Mouse (Mus musculus): ENCODE results near the gene Fank1.

The Fank1 gene

DNA sequence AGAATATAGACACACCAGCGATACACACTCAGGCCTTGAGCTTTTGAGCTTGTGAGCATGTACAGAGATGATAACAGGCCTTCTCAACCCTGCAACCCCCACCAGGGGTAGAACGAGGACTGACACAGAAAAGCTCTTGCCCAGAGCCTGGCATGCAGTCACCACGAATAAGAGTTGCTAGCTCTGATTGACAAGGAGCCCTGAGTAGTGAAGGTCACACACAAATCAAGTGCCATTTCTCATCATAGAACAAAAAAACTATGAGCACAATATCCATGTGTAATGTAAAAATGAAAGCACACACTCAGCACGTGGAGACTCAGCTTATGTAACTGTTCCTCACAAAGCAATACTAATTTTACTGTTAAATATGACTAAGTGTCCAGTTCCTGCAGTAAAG is 115.1 kb downstream of the Fank1 start:
- DNase-seq (ENCODE audit: low spot score) = no peak

DNA sequence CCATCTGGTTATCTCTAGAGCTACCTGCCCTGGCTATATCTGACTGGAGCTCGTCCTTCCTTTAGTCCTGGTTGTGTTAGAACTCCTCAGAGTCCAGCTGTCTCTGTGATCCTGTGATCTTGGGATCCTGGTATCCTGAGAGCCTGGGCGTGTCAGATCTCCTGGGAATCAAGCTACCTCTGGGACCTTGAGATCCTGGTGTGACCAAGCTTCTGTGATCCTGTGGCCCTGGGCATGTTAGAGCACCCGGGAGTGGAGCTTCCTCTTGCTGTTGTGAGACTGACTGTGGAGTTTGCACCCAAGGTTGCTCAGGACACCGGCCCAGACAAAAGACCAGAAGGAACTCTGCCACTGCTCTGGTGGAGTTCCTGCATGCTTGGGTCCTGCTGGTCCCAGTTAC is 122.7 kb downstream of the Fank1 start:
- no peak for DNase-seq (ENCODE audit: low spot score)

DNA sequence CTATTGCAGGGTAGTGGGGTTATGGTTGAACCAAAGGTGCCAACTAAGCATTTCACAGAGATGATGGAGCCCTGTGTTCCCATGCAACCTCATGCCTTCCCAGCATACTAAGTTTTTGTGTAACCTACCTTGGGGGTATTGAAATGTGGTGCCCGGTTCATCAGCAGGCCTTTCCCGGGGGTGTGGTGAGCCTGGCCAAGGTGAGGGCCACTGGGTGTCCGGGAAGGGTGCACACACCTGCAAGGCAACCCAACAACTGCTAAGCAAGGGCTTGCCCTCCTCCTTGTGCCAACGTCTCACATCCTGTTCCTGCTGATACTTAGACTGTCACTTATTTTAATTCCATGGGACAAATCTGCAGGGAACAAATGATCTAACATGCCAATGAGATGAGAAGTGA is 132.3 kb downstream of the Fank1 start:
- no peak for DNase-seq (ENCODE audit: low spot score)

DNA sequence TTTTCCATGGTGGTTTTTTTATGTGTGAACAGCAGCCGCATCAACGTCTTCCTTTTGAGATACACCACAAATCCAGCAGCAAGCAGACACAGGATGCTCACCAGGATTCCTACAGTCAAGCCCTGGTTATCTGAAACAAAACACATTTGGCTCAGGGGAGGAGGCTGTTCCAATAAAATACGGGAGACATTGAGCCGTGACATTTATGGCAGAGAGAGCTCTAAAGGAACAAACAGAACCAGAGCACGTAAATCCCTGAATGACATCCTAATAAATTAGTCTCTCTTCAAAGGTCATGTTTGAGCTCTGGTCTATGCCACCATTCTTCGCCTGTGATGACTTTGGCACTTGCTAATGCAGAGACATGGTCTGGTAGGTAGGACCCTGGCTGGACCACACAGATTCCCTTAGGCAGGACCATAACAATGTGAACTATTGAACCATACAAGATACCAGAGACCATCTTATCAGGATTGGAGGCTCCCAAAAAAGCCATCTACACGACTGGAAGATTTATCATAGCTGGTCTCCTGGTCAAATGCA is 133.2 kb downstream of the Fank1 start:
- no peak for DNase-seq (ENCODE audit: low spot score)

DNA sequence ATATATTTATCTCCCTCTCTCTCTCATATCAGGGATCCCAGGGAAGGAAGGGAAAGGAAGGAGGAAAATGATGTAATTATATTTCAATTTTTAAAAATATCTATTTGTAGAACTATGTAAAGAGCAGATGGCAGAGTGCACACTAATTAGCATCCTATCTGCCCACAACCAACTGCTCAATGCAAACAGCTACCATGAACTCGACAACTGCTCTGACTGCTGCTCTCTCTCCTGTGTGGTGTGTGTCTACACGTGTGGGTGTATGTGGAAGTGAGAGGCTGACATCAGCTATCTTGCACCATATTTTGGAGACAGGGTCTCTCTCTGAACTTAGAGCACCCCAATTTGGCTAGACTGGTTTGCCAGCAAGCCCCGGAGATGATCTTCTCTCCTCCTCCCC is 135.2 kb downstream of the Fank1 start:
- DNase-seq (ENCODE audit: low spot score) = no peak

DNA sequence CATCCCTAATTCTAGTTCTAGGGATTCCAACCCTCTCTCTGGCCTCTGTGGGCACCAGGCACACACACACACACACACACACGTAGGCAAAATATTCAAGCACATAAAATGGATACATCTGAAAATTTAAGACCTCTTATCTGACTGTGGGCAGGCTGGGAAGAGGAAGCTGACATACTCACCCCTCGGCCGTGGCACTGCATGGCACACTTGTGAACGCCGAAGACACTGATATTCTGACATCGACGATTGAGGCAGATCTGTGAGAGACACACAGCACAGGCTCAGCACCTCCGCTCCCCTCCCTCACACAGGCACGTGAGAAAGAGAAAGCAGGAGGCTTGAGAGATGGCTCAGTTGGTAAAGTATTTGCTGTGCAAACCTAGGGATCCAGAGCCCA is 139.6 kb downstream of the Fank1 start:
- no peak for DNase-seq (ENCODE audit: low spot score)

DNA sequence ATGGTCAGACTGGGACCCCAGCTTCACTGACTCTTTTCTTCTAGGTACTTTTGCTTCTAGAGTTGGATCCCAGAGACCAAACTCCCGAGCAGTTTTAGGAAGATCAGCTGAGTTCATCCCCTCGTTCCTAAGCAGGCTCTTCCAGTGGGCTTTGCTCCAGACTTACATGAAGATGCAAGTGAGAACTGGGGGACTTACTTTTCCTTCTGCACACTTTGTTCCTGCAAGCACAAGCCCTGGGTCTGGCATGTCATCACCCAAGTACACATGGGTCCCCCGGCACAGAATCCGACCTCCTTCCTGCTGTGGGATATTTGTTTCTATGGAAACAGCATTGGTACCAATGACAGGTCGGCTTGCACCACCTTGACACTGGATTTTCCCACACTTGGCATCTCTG is 142.6 kb downstream of the Fank1 start:
- no peak for DNase-seq (ENCODE audit: low spot score)

DNA sequence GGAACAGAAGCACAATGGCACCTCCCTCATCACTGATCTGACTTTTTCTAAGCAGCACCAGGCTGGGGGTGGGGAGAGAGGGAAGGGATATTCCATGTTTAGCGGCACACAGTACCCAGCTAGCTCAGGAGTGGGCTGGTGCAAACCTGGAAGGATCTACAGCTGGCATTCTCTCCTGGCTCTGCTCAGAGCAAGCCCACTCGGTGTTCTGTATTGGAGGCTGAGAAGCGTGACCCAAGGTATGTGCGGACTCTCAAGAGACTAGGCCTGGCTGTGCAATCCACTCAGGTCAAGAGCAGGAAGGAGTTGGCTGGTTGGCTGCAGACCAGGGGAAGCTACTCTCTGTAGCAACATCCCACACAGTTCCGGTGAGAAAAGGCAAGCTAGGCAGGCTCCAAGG is 143.3 kb downstream of the Fank1 start:
- DNase-seq (ENCODE audit: low spot score) = no peak

DNA sequence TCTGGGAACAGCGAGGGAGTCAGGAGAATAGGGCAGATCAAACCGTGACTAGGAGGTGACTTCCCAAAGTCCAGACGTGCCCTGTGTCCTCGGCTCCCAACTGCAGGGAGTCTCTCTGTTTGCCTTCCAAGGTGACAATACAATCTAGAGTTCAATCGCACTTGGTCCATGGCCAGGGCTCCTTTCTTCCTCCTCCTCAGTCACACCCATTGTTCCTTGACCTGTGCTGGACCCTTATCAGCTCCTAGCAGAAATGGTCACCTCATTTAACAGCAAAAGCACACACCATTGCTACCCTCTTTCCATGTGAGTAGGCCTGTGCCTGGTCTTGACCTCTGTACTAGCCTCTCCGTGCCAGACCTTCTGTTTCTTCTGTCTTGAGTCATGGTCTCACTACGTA is 144.1 kb downstream of the Fank1 start:
- no peak for DNase-seq (ENCODE audit: low spot score)

DNA sequence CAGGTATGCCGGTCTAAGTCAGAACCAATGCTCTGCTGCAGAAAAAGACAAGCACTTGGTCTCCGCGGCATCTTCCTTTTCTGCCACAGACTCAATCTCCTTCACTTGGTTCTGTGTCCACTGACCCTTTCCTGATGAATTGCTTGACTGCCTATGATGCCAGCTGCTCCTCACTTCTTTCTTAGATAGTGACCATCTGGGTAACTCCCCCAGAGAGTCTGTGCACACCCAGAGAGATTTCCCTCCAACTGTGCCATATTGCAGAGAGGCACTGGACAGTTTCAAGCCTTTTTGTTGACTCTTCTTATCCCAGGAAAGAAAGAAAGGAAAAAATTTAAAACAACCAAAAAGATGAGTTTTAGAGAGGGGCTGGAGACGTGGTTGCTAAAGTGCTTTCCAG is 144.6 kb downstream of the Fank1 start:
- DNase-seq (ENCODE audit: low spot score) = no peak

DNA sequence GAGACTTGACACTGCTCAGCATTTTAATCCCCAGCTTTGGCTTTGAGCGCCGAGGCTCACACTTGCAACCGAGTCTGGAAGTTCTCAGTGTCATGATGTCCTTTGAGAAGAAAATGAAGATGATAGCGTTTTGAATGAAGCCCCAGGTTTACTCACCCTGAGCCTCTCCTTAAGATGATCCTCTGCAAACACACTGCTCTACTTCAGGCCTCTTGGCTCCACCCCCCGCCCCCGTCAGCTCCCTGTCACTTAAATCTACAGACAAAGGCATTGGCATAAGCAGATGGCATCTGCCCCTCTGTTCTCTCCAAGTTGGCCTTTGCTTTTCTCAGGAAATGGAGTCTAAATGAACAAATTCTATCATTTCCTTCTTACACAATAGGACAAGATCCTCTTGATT is 147.3 kb downstream of the Fank1 start:
- no peak for DNase-seq (ENCODE audit: low spot score)

DNA sequence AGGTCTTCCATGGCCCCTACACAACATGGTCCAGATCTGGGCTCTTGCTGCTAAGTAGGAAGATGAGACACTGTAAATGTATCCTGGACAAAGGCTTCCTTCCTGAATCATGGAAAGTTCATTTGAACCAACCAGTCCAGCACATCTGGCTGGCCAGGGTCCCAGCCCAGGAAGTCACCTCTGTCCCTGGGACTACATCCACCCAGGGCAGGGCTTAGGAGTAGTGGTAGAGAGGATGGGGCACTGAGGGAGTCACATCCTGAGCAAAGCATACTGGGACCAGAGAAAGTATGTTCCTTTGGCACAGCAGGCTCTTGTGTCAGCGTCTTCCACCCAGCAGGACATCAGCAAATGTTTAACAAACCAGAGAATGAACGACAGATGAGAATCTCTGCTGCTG is 149.1 kb downstream of the Fank1 start:
- no peak for DNase-seq (ENCODE audit: low spot score)

DNA sequence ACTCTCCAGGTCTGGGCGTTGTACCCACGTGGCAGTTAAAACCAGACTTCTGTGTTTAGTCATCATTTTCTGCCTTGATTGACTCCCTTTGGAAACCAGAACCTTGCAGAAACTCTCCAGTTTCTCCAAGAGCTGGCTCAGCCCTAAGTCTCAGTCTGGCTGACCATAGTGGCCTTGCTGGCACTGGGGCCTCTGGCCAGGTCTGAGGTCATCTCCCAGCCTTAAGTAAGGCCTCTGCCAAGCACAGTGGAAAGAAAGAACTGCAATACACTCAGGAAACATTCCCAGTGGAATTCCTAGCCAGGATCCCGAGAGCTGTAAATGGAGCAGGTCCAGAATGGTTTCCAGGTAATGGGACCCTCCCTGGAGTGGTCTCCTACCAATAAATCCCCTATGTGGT is 152.3 kb downstream of the Fank1 start:
- no peak for DNase-seq (ENCODE audit: low spot score)

All from urinary bladder, postnatal 25 days (tissue).